14 mouse cellular contexts compared by ENCODE assay signal in genomic region chr14:99309606-99310005, GRCm38 (mm10). TPM values are rescaled to one million over a fixed set of nuclear protein-coding genes. Genes with fewer than 3 reads are reported as not detected.
"Had no signal": no experiment of that assay in that cellular context is flagged by ENCODE, and none has a peak within 500 bp of the region (broad histone marks: within the 10 kb centered on the region; RNA-seq: fewer than 3 reads in every experiment).

No protein-coding gene starts in this region.

- DNase-seq: kidney, adult 18-20 months; kidney, postnatal 14 days; liver, embryonic 13.5 days; liver, postnatal 0 days; spleen, adult 18-20 months; thymus, postnatal 36 days had no signal

- H3K4me1 ChIP-seq: kidney, embryonic 15.5 days; megakaryocyte, embryonic 14.5 days; midbrain, embryonic 15.5 days; neural tube, embryonic 12.5 days had no signal

- ATAC-seq: hindbrain, postnatal 0 days; liver, postnatal 0 days; midbrain, embryonic 15.5 days had no signal

- H3K27me3 ChIP-seq: kidney, embryonic 15.5 days; liver, embryonic 13.5 days; megakaryocyte, embryonic 14.5 days; midbrain, embryonic 15.5 days; neural tube, embryonic 12.5 days had no signal

- H3K36me3 ChIP-seq: liver, embryonic 13.5 days; midbrain, embryonic 15.5 days; neural tube, embryonic 12.5 days had no signal

- H3K27ac ChIP-seq: hindbrain, postnatal 0 days; kidney, embryonic 15.5 days; left cerebral cortex, adult 2 months; liver, embryonic 13.5 days; macrophage; midbrain, embryonic 15.5 days; neural tube, embryonic 12.5 days had no signal

- H3K9ac ChIP-seq: kidney, embryonic 15.5 days; liver, embryonic 13.5 days; liver, postnatal 0 days; midbrain, embryonic 15.5 days; neural tube, embryonic 12.5 days had no signal

- H3K4me3 ChIP-seq: kidney, embryonic 15.5 days; left cerebral cortex, adult 2 months; liver, embryonic 13.5 days; megakaryocyte, embryonic 14.5 days; midbrain, embryonic 15.5 days; neural tube, embryonic 12.5 days had no signal

- H3K4me2 ChIP-seq: kidney, embryonic 15.5 days; liver, embryonic 13.5 days; midbrain, embryonic 11.5 days; midbrain, embryonic 15.5 days; neural tube, embryonic 12.5 days had no signal

- H3K9me3 ChIP-seq: kidney, embryonic 15.5 days; liver, embryonic 13.5 days; megakaryocyte, embryonic 14.5 days; midbrain, embryonic 15.5 days; neural tube, embryonic 12.5 days had no signal

RNA-seq across cellular contexts. Expression of gene Klf5, which starts 11.1 kb away (rescaled TPM):
- polyA plus RNA-seq: macrophage had no signal
